In the genomic region with DNA sequence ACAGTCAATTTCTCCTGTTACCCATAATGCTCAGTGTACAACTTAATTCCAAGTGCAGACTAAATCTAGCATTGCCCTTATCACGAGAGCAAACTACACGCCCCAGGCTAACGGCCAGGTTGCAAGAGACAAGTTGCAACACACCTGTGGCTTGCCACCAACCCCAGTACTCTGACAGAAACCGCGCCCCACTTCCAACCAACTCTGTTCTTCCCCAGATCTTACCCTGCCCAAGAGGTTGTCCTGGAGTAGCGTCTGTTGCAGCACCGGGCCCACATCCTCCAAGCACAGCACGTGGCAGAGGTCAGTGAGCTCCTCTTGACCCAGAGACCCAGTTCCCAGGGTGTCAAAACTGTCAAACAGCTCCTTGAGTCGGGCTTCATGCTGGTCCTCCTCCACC, we compare ENCODE assay signal across 13 mouse cellular contexts. TPM values are rescaled to one million over a fixed set of nuclear protein-coding genes. Genes with fewer than 3 reads are reported as not detected.
DNase-seq lines count a peak whose midpoint lies in the region.
"Had no signal": no experiment of that assay in that cellular context is flagged by ENCODE, and none has a peak within 500 bp of the region (broad histone marks: within the 10 kb centered on the region; RNA-seq: fewer than 3 reads in every experiment).

No protein-coding gene starts in this region.

- DNase-seq in adrenal gland, postnatal 14 days, result peak; percentile 48
- DNase-seq in adrenal gland, adult (ENCODE audit: inconsistent age in 2 of 2, low spot score in 1 of 2), result no peak
- DNase-seq in urinary bladder, postnatal 14 days (ENCODE audit: low spot score), result peak; percentile 66
- no peak for DNase-seq in urinary bladder, postnatal 4 days (ENCODE audit: low spot score in 2 of 2)
- DNase-seq in lung, postnatal 25 days (ENCODE audit: low spot score), result peak; percentile 78
- DNase-seq in frontal cortex, postnatal 14 days (ENCODE audit: low spot score in 2 of 2), result no peak
- no peak for DNase-seq in layer of hippocampus, postnatal 10 days (ENCODE audit: low spot score in 2 of 2)
- no peak for DNase-seq in embryo, embryonic 11 days
- DNase-seq: cerebellum, postnatal 10 days; heart, postnatal 36 days; kidney, adult 18-20 months; spleen, adult 18-20 months had no signal

RNA-seq across cellular contexts. Expression of gene Nin, which starts 11.1 kb away (rescaled TPM):
- 36.5 and 42.6 TPM in 2 replicates for total RNA-seq in adrenal gland, postnatal 14 days (2021)
- 10 to 100 TPM; 59.8 to 85.9 TPM for total RNA-seq in layer of hippocampus, postnatal 10 days (2021)

RNA-seq across cellular contexts. Expression of gene Abhd12b, which starts 51.5 kb away (rescaled TPM):
- not detected in 2 replicates for total RNA-seq in adrenal gland, postnatal 14 days (2021)
- total RNA-seq in layer of hippocampus, postnatal 10 days (2021), result under 1 TPM; 0.34 to 0.40 TPM
- total RNA-seq: heart, postnatal 36 days; left cerebral cortex, adult 18-20 months had no signal

Comparison
In these comparisons a context has a peak if more than half of its experiments do, and no peak if none do; other contexts are left out.
1. DNase-seq: peak in adrenal gland, postnatal 14 days (single experiment), urinary bladder, postnatal 14 days (single experiment) and lung, postnatal 25 days (single experiment); none in adrenal gland, adult (0 of 2), urinary bladder, postnatal 4 days (0 of 2), frontal cortex, postnatal 14 days (0 of 2), layer of hippocampus, postnatal 10 days (0 of 2) and embryo, embryonic 11 days (single experiment).